In the genomic region with DNA sequence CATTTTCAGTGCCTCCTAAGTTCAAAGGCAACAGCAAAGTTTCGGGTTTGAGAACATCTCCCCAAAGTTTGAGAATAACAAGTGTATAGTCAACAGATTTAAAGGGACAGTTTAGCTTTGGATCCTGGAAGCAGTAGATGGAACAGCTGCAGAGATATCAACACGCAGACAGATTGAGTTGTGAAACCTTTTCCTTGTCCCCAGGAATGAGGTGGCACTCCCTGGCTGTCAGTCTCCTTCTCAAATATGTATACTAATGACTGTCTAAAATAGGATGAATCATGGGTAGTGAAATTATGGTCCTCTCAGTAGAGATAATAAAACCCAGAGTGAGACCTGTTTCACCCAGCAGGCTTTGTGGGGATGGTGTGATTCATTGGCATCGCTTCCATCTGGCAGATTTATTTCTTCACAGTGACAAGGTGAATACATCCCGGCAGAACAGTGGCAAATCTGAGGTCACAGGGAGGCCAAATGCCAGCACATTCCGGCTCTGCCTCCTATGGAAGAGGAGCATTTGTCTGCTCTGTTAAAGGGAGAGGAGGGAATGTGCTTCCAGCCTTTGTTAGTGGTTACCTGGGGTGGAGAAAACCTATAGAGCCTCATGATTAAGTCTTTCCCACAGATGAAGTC, we compare ENCODE assay signal across 14 mouse cellular contexts.
DNase-seq lines count a peak whose midpoint lies in the region; ATAC-seq and TF ChIP-seq lines count a peak whose summit lies in the region.
"Had no signal": no experiment of that assay in that cellular context is flagged by ENCODE, and none has a peak within 500 bp of the region (broad histone marks: within the 10 kb centered on the region; RNA-seq: fewer than 3 reads in every experiment).

No protein-coding gene starts in this region.

- intact Hi-C loops in left cerebral cortex, postnatal 4 days (cut with DNase I): no loop called here
- intact Hi-C loops in left cerebral cortex, postnatal 14 days (cut with DNase I): no loop called here
- intact Hi-C loops in gastrocnemius, postnatal 14 days (cut with DNase I; ENCODE audit: low total_unique reads): no loop called here

- no peaks in the 10 kb centered on the region for H3K27me3 ChIP-seq in cerebellum, adult 2 months (ENCODE audit: control insufficient read depth, insufficient read depth, low read length)
- H3K27me3 ChIP-seq: intestine, embryonic 15.5 days; limb, embryonic 12.5 days had no signal

- H3K4me3 ChIP-seq in cerebellum, adult 2 months (replicated peaks; ENCODE audit: insufficient read depth, low read depth, low read length): no peak overlapping the region
- H3K4me3 ChIP-seq: forebrain, embryonic 10.5 days; intestine, embryonic 15.5 days; limb, embryonic 12.5 days; midbrain, embryonic 10.5 days had no signal

- no peak for ATAC-seq in activated CD4-positive, CD25-positive, alpha-beta regulatory T cell, adult 4 months
- ATAC-seq: intestine, embryonic 15.5 days had no signal

- no peak overlapping the region for H3K27ac ChIP-seq in cerebellum, adult 2 months (ENCODE audit: insufficient read depth, low read length)
- H3K27ac ChIP-seq: forebrain, embryonic 10.5 days; intestine, embryonic 15.5 days; limb, embryonic 12.5 days; midbrain, embryonic 10.5 days had no signal

- peak; percentile 13 for DNase-seq in adrenal gland, postnatal 10 days
- DNase-seq in adrenal gland, adult 18-20 months (ENCODE audit: low spot score in 2 of 2): no peak
- peak; percentile 13 for DNase-seq in left cerebral cortex, postnatal 4 days
- DNase-seq in left cerebral cortex, postnatal 14 days (ENCODE audit: low spot score in 2 of 2): no peak
- peak; percentile 70 to 86 for DNase-seq in cerebellum, adult 2 months
- DNase-seq in embryo, embryonic 9.5 days (ENCODE audit: extremely low spot score): peak; percentile 29
- DNase-seq in gastrocnemius, postnatal 14 days: no peak
- DNase-seq: lung, embryonic 14.5 days; thymus, postnatal 14 days had no signal

- H3K4me1 ChIP-seq in cerebellum, adult 2 months (ENCODE audit: control insufficient read depth, insufficient read depth, low read length): no peaks in the 10 kb centered on the region; the same call in 1 of the 2 replicates
- H3K4me1 ChIP-seq: forebrain, embryonic 10.5 days; intestine, embryonic 15.5 days; limb, embryonic 12.5 days; midbrain, embryonic 10.5 days had no signal

- no peak for TF ChIP-seq CTCF in cerebellum, adult 2 months (IDR thresholded peaks at IDR 0.05; ENCODE audit: borderline replicate concordance, insufficient read depth, low read depth, low read length)

- no peak for TF ChIP-seq POLR2A in cerebellum, adult 2 months (IDR thresholded peaks at IDR 0.05; ENCODE audit: borderline replicate concordance, insufficient read depth, low read length)

- 29% methylated on average over 5 of the region's 5 CpGs for WGBS in cerebellum, adult 2 months

Comparison
In these comparisons a context has a peak if more than half of its experiments do, and no peak if none do; other contexts are left out.
1. DNase-seq: peak in adrenal gland, postnatal 10 days (single experiment), left cerebral cortex, postnatal 4 days (single experiment), cerebellum, adult 2 months (2 of 2) and embryo, embryonic 9.5 days (single experiment); none in adrenal gland, adult 18-20 months (0 of 2), left cerebral cortex, postnatal 14 days (0 of 2) and gastrocnemius, postnatal 14 days (single experiment).